Mouse (Mus musculus) lung, postnatal 4 days (tissue): Measurements from ENCODE around the gene Tmem159.

ENCODE experiments used
- DNase-seq, 2 experiments: peaks; one replicate each; pipeline ENCODE4 v3.0.0; 2021

The Tmem159 gene

GRCm38 (mm10) chr7:120145191-120145590, 43.0 kb downstream of the Tmem159 start, which contains the start of gene Zp2:
TSS of gene Zp2 (minus strand) at chr7:120145291.
- no peak for DNase-seq

- no peak for DNase-seq
Observed at GRCm38 (mm10) chr7:120150257-120150656, 48.1 kb downstream of the Tmem159 start.

DNA sequence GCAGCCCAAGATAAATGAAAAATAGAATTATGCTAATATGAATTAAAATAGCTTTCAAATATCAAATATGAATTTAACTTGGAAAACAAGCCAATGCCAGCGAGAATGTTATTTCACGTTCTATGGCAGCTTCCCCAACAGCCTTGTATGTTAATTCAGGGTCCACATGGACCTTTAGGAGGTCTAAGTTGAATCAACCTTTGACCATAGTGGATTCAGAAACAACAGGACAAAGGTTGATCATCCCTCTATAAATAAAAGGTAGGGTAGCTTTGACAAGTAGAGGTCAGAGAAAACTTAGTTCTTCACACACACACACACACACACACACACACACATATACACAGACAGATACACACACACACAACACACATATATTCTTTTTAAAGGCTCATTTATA, 48.7 kb downstream of the Tmem159 start:
- no peak for DNase-seq

DNA sequence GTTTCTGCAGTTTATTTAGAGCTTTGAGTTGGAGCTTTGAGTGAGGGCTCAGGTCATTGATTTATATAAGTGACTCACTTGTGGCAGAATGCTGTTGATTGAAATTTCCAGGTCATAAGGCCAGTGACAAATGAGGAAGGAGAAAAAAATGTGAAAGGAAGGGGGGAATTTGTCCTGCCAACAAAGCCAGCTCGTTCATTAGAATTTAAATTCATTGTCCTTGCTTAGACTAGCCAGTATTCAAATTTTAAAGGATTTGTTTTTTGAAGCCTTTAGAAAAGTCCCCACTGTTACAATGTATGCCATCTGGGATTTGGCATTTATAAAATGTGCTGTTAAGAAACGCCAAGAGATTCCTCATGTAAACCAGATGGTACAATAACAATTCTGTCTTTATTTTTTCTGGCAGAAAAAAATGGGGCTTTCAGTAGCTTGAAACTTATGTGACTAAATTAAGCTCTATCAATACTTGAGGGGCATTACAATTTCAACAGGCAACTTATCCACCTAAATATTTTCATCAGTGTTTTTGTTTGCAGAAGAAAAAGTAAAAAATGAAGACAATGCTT, 54.8 kb downstream of the Tmem159 start:
- no peak for DNase-seq

- DNase-seq, result no peak
Observed at GRCm38 (mm10) chr7:120157575-120158061, 55.5 kb downstream of the Tmem159 start.

- DNase-seq, result peak in 1 of 2 experiments; percentile 23
Observed at GRCm38 (mm10) chr7:120158121-120158613, 56.0 kb downstream of the Tmem159 start.

GRCm38 (mm10) chr7:120163581-120164251, 61.6 kb downstream of the Tmem159 start:
- no peak for DNase-seq
